Mouse (Mus musculus) cerebellum, adult 18-20 months (tissue): ENCODE data around the gene Rgl2.

Source experiments
- DNase-seq, 2 experiments: peaks; one replicate each; pipeline ENCODE4 v3.0.0; 2021

Rgl2 gene

DNA sequence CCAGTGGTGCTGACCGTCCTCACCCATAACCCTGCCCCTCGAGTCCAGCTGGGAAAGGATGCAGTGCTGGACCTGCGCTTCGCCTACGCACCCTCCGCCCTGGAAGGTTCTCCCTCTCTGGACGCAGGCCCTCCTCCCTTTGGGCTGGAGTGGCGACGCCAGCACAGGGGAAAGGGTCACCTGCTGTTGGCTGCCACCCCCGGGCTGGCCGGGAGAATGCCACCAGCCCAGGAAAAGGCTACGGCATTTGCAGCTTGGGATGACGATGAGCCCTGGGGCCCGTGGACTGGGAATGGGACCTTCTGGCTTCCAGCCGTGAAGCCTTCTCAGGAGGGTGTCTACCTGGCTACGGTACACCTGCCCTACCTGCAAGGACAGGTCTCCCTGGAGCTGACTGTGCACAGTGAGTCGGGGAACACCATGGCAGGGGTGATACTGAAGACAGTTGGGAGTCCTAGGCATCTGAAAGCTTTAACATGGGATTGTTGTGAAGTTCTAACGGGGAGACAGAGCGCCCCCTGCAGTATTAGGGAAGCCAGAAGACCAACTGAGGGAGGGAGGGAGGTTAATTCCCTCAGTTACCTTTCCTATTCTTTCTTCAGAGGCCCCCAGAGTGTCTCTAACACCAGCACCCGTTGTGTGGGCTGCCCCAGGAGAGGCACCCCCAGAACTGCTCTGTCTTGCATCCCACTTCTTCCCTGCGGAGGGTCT lies 3.8 kb upstream of the Rgl2 start:
- peak in 1 of 2 experiments; percentile 5 for DNase-seq

DNA sequence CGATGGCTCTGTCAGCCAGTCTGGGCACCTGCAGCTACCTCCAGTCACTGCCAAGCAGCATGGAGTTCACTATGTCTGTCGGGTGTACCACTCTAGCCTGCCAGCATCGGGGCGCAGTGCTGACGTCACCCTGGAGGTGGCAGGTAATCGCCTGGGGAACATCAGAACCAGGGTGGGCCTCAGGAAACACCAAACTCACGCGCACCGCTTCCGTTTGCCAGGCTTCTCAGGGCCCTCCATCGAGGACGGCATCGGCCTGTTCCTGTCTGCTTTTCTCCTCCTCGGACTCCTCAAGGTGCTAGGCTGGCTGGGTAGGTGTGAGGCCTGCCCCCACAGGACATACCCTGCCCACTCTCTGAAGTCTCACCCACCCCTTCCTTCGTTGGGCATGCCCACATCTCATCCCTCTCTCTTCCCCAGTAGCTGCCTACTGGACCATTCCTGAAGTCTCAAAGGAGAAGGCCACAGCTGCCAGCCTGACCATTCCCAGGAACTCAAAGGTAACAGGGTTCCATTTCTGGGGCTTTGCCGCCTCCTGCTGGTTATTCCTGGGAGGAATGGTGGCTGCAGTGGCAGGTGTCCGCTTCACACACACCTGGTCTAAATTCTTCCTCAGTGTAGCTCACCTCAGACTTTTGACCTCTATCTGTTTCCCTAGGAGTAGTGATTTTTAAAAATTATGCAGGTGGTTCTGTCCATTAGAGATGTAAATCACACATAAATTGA lies 3.0 kb upstream of the Rgl2 start:
- no peak for DNase-seq

DNA sequence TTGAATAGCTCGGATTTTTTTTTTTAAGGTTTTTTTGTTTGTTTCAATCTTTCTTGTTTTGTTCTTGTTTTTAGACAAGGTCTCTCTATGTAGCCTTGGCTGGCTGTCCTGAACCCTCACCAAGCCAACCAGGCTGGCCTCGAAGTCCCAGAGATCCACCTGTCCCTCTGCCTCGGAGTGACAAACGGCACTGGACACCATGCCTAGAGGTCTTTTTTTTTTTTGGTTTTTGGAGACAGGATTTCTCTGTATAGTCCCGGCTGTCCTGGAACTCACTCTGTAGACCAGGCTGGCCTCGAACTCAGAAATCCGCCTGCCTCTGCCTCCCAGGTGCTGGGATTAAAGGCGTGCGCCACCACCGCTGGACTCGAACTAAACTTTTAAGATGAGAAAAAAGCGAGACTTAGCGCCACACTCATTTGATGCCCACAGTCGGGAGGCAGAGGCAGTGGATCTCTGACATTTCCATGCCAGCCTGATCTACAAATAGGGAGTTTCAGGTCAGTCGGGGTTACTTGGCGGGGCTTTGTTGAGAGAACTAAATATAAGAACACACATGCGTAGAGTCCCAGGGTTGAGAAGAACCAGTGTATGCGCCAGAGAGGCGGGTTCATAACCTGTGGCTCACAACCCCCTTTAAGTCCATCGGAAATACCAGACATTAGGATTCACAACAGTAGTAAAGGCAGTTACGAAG lies 944 bp upstream of the Rgl2 start:
- DNase-seq = no peak

DNA sequence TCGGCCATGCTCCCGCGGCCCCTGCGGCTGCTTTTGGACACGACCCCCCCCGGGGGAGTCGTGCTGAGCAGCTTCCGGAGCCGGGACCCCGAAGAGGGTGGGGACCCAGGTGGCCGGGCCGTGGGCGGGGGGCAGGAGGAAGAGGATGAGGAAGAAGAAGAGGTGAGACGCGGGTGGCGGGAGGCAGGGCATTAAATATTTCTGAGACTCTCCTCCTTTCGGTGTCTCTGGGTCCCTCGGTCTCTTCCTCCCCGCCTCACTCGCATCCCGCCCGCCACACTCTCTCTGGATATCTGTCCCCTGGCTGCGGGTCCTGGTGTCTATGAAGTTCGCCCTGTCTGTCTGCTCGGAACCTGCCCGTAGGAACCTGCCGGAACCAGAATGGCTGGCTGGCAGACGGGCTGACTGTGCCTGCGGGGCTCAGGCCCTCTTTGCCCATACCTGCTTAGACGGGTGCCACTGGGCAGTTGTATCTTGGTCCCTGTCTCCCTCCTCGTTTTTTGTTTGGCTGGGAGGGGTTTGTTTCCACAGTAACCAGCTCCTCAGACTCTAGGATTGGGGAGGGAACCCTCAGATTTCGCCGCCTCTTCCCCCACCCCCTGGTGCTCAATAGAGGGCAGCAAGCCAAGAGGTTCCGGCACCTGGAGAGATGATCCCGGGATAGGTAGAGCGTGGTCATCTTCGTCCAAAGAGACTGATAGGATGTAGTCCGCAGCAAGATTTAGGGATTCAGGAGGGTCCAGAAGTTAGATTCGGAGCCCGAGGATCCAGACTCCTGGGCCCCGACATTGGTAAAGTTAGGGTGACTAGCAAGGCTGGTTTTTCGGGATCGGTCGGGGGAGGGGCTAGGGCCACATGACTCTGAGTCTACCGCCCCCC lies 1.2 kb downstream of the Rgl2 start:
- DNase-seq = peak; percentile 65 to 67

DNA sequence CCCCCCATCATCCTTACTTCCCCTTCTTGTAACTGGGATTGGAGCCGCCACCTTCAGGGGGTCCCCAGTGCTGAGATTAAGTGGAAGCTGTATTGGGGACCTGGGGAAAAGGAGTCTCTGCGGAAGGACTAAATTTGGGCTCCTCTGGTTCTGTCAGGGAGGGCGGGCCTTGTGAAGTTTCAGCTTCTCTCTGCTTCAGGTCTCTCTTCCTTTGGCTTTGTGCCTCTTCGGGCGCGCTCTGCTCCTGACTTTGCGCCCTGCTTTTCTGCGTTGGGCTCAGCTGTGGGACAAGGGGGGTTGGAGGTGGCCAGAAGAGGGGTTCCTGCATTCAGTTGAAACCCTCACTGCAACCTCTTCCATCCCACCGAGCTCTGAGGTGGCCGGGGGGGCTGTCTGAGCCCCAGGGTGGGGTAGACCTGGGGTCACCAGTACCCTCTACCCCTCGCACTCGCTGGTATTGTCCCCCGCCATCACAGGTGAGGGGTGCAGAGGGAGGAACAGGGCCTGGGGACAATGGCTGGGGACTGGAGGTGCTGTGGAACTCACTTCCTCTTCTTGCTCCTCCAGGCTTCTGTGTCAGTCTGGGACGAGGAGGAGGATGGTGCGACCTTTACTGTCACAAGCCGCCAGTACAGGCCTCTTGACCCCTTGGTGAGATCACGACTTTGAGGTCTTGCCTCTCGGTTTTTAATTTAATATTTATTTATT lies 2.0 kb downstream of the Rgl2 start:
- DNase-seq = no peak

DNA sequence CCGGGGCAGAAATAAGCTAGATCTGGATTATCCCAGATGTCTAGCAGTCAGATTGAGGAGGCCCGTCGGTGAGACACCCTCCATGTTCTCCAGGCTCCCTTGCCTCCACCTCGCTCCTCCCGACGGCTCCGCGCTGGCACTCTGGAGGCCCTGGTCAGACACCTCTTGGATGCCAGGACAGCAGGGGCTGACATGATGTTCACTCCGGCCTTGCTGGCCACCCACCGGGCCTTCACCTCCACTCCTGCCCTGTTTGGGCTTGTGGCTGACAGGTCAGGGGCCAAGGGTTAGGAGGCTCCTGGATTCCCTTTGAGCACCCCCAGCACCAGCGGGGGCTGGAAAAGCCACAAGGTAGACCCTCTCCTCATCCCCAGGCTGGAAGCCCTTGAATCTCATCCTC lies 2.6 kb downstream of the Rgl2 start:
- DNase-seq = no peak

DNA sequence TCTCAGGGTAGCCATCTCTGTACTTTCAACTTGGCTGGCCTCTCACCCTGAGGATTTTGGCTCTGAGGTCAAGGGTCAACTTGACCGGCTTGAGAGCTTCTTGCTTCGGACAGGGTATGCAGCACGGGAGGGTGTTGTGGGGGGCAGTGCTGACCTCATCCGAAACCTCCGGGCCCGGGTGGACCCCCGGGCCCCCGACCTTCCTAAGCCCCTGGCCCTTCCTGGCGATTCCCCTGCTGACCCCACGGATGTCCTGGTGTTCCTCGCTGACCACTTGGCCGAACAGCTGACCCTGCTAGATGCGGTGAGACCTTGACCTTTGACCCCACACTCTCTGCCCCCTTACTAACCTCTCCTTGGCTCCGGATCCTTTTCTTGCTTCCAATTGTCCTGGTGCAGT lies 3.1 kb downstream of the Rgl2 start:
- no peak for DNase-seq

DNA sequence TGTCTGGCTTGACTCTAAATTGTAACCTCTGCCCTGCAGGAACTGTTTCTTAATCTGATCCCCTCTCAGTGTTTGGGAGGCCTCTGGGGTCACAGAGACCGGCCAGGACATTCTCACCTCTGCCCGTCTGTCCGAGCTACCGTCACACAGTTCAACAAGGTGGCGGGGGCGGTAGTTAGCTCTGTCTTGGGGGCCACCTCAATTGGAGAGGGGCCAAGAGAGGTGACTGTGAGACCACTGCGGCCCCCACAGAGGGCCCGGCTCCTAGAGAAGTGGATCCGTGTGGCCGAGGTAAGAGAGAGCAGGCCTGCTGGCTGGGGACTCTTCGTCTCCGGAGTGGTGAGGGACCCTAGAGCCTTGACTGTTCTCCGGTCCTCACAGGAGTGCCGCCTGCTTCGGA lies 3.6 kb downstream of the Rgl2 start:
- no peak for DNase-seq

DNA sequence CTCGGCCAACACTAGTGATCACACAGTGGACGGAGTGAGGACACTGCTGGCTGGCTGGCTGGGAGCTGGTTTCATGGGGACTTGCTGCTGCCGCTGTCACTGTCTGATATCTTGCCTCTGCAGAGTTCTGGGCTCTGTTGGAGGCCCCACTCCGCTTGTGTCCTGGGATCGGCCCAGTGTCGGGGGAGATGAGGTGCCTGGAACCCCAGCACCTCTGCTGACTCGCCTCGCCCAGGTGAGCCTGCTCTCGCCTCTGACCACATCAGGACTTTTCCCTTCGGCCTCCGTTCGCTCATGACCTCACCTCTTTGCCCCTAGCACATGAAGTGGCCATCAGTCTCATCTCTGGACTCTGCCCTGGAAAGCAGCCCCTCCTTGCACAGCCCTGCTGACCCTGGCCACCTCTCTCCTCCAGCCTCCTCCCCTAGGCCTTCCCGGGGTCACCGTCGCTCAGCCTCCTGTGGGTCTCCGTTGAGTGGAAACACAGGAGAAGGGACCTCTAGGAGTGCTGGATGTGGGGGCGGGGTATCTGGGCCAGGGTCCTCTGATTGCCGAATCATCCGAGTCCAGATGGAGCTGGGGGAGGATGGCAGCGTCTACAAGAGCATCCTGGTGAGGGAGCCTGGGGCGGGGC lies 6.2 kb downstream of the Rgl2 start:
- no peak for DNase-seq

DNA sequence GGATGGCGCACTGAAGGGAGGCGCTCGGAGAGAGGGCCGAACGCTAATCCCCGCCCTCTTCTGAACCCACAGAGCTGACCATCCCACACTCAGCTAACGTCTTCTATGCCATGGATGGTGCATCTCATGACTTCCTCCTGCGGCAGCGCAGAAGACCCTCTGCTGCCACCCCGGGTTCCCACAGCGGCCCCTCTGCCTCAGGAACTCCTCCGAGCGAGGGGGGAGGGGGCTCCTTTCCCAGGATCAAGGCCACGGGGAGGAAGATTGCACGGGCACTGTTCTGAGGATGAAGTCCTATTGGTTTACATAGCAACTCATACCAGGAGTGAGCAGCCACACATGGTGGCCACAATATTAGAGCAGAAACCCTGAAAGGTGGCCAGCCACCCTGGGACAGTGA lies 7.7 kb downstream of the Rgl2 start:
- no peak for DNase-seq

DNA sequence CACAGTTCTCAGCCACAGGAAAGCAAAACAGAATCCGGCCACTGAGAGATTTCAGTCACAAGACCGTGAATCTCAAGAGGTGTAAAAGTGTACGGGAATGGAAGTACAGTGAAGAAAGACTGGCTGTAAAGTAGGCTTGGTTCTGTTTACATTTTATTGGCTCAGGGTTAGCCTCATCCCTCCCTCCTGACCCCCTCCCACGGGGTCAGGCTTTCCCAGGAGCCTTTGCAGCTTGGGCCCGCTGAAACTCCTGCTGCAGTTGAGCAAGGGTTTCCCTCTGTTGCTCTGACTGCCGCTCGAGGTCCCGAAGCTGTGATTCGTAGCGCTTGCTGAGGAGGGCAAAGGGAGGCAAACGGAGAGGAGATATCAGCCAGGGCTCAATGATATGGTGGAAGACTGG lies 9.4 kb downstream of the Rgl2 start:
- DNase-seq = no peak

DNA sequence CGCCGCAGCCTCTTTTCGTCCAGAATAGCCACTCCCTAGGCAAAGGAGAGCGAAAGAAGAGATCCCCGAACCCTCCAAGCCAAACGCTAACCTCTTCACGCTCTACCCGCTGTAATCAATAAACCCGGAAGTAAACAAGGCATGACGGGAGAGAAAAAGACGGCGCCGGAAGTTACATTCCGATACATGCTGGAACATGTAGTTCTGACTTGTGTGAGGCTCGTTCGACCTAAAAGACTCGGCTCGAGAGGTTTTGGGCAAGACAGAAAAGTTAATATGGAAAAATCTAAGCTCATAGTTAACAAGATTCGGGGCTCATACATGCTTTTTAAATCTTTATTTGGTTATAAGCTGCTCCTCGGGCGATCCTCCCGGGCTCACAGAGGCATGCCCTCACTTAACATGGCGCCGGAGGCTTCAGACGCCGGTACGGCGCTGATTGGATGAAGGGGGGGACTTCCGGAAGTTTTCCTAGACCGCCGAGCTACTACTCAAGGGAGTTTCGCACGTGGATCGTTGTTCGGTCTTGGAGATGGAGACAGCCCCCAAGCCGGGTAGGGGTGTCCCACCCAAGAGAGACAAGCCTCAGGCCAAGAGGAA lies 11.0 kb downstream of the Rgl2 start, which contains the start of the genes Pfdn6 and Wdr46:
Gene Pfdn6 (minus strand): TSS at position 138 of the 600 bp plus-strand sequence.
Gene Wdr46 (plus strand): TSS at position 455 of the 600 bp plus-strand sequence.
- DNase-seq = peak; percentile 88

DNA sequence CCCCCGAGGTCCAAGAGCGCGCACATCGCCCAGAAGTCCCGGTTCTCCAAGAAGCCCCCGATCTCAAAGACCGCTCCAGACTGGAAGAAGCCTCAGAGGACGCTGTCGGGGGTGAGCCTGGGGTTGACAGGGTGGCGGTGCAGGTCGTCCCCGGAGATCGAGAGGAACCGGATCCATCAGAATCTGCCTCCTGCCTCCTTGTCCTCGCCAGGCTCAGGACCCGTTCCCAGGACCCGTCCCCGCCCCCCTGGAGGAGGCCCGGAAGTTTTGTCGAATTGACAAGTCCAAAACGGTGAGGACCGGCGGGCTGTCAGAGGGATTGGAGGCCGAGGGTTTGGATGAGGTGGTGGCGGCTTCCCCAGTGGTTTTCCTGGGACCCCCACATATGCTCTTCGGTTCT lies 11.6 kb downstream of the Rgl2 start:
- no peak for DNase-seq

DNA sequence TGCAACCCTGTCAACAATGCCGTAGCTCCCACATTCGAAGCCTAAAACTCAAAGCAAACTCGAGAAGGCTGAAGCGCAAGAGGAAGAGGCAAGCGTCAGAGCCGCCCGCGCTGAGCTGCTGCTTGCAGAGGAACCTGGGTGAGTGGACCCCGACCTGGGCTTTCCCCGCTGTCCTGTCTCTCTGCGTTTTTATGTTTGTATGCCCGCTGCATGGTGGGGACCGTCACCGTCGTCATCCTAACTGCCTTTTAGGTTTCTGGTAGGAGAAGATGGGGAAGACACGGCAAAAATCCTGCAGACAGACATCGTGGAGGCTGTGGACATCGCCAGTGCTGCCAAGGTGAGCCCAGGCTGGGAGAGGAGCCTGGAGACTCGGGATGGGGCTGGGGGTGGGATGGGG lies 12.0 kb downstream of the Rgl2 start:
- no peak for DNase-seq

DNA sequence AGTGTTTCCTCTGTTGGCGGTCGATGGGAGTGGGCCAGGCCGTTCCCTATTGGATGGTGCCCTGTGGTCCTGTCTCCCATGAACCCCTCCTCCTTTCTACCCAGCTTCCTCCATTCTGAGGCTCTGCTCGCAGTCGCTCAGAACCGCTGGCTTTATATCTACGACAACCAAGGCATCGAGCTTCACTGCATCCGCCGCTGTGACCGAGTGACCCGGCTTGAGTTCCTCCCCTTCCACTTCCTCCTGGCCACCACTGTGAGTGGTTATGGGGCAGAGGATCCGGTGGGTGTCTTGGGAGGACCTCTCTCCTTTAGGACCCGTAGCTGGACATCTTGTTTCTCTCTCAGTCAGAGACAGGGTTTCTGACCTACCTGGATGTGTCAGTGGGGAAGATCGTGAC lies 14.1 kb downstream of the Rgl2 start:
- no peak for DNase-seq

DNA sequence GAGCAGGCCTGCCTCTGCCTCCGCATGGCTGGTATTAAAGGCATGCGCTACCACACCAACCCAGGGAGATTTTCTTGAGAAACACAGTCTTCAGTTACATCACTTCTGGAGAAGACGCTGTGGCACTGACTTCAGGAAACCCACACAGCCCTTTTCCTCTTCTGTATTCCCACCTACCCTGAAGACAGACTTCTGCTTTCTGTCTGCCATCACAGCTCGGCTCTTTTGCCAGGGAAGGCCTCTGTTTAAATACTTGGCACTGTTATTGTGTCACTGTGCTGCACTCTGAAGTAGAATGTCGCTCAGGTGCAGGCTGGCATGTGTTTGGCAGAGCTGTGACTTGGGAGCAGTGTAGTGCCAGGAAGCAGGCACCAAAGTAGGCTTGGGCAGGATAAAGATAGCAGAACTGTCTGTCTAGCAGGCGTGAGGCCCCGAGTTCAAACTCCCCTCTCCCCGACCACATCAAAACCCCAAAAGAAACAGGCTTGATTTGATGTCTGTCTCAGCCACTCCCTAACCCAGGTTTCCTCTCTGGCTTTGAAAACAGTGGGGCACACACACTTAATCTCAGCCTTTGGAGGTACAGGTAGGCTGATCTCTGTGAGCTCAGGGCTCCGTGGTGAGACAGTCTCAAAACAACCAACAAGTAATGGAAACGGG lies 18.2 kb downstream of the Rgl2 start:
- DNase-seq = no peak

DNA sequence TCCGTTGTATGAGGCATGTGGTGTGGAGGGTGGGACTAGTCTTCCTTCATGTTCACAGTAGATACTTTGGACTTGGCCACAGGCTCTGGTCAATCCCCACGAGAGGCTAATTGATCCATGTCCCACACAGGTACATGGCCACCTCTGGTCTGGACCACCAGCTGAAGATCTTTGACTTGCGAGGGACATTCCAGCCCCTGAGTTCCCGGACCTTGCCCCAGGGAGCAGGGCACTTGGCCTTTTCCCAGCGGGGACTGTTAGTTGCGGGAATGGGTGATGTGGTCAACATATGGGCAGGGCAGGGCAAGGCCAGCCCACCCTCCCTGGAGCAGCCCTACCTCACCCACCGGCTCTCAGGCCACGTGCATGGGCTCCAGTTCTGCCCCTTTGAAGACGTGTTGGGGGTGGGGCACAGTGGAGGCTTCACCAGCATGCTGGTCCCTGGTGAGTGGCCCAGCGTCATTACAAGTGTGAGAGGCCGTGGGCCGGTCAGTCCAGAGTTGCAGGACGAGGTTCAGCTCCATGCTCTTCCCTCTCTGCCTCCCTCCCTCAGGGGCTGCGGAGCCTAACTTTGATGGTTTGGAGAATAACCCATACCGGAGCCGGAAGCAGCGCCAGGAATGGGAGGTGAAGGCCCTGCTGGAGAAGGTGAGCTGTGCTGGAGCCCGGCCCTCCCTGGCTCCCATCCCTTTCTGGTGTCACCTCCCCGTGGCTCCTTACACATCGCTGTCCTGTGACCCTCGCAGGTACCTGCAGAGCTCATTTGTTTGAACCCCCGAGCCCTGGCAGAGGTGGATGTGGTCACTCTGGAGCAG lies 19.0 kb downstream of the Rgl2 start:
- DNase-seq = no peak

DNA sequence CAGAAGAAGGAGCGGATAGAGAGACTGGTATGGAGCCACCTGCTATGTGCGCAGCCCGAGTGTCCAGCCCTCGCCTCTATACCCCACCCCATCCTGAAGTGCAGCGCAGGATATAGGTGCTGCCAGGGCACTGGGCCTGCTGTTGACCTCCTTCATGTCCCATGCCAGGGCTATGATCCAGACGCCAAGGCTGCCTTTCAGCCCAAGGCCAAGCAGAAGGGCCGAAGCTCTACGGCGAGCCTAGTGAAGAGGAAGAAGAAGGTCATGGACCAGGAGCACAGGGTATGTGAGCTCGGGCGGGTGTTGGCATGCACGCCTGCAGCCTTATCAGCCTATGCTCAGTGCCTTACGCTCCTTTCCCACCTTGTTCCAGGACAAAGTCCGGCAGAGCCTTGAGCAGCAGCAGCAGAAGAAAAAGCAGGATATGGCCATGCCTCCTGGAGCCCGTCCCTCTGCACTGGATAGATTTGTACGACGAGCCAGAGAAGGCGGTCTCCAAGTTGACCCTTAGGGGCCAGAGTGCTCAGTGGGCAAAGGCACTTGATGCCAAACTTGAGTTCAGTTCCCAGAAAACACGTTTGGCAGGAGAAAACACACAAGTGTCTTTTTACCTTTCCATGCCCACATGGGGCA lies 19.7 kb downstream of the Rgl2 start:
- DNase-seq = no peak

DNA sequence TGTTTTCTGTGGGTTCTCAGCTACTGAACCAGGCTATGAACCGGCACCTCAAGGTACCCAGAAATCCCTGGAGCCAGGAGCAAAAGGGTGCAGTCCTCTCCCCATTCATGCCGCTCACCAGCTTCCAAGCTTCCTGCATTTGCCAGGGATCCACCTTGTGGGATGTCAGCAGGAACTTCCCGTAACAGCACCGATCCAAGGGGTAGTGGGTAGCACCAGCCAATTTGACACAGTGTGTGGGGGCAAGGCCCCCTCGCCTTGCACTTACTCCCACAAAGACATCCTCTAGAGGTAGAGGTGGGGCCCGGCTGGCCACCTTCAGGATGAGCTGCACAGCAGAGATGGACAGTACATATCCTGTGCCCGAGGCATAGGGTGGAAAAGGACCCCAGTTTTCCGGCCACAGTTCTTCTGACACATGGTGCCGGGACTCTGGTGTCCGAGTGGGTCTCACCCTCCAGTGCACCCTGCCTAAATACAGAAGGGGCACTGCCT lies 20.8 kb downstream of the Rgl2 start:
- DNase-seq = no peak
